Mouse (Mus musculus) testis, adult 2 months (tissue): ENCODE data around the gene Vsig2.

Experiments
- CTCF ChIP-seq: fragments of 200-500 bp; IDR thresholded peaks from 2 replicates; pipeline ENCODE4 v1.5.1; 2012; ENCODE audit warnings: low read depth, mild to moderate bottlenecking, inconsistent platforms, low read length, moderate library complexity; ENCODE audit not compliant: control insufficient read depth, insufficient read depth, insufficient replicate concordance
- POLR2A ChIP-seq: fragments of 200-500 bp; IDR thresholded peaks from 2 replicates; pipeline ENCODE4 v1.6.1; 2012; ENCODE audit warnings: low read depth, mild to moderate bottlenecking, inconsistent platforms, low read length, moderate library complexity; ENCODE audit not compliant: control insufficient read depth

GRCm38 (mm10) chr9:37540701-37541575 lies 1.9 kb downstream of the Vsig2 start:
- no peak for TF ChIP-seq CTCF
- no peak for TF ChIP-seq POLR2A
